Mouse (Mus musculus): ENCODE data around the gene Pikfyve.

Gene Pikfyve

DNA sequence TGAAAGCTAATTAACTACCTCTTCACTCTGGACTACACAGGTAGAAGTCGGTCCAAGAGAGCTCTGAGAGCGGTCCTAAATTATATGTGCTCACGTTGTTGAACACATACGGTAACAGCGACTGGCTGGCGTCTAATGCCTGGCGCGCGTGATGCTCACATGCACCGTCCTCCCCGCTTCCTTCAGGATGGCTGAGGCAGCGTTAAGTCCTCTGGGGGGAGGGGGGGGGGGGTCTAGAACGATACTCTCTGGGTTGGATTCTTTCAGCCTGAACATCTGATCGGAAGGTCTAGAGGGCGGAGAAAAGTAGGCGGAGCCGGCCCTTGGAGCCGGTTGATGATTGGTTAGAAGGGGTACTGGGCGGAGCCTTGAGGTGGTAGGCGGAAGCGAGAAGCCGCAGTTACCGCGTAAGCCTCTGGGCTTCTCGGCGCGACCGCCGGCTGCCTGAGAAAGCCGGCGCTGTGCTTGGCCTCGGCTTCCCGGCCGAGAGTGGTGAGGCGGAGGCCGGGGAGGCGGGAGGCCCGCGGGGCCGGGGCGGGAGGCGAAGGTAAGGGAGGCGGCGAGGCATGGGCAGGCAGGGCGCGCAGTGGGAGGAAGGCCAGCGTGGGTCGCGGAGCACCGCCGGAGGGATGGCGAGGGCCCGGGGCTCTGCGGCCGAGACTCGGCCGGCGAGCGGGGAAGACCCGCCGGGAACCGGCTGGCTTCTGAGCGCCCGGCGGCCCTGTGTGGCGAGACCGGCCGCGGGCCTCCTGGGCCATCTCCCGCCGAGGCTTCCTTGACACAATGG lies at the start of gene Pikfyve, which contains the start of gene Idh1:
Gene Pikfyve, plus strand, starts transcription at position 397 of the 787 bp plus-strand sequence.
Gene Idh1, minus strand, starts transcription at position 214 of the 787 bp plus-strand sequence.
- DNase-seq (ENCODE audit: low read depth, low spot score): peak; percentile 99

DNA sequence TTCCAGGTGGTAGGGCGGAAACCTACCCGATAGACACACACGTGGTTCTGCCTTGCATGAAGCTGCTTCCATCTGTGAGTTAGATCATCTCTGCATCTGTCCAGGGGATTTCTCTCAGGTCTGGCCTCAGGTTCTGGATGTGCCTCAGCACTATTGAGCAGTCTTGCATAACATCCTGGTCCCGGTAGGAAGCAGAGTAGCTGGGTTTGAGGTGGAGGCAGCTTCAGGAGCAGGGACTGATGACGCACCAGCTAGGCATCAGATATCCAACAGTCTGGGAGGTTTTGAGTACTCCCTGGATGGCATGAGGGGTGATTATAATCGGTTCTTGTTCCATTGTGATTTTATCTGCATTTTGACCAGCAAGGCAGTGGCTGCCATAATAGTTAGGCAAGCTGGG lies 48.9 kb upstream of the Pikfyve start:
- DNase-seq (ENCODE audit: low read depth, low spot score): no peak

- no peak for DNase-seq (ENCODE audit: low read depth, low spot score)
These were observed 41.7 kb upstream of the Pikfyve start for GRCm38 (mm10) chr1:65144783-65145182.

GRCm38 (mm10) chr1:65146601-65147000 lies 39.9 kb upstream of the Pikfyve start:
- peak; percentile 88 for DNase-seq (ENCODE audit: low read depth, low spot score)

GRCm38 (mm10) chr1:65147326-65147725 lies 39.2 kb upstream of the Pikfyve start:
- DNase-seq (ENCODE audit: low read depth, low spot score): no peak

DNA sequence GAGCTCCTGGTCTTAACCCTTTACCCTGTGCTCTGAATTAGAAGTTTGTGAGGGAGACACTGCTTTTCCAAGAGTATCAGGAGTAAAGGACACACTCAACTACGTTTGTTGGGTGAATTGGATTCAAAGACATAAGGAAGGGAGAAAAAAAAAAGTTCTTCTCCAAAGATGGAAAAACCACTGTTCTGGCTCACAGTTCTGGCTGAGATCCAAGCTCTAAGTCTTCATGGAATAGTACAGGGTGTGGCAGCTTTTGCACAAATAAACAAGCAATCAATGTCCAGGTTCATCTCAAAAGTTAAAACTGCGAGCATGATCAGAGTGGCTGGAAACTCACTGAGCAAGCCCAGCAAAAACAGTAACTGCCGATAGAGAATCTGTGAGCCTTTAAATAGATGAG lies 38.5 kb upstream of the Pikfyve start:
- DNase-seq (ENCODE audit: low read depth, low spot score): peak; percentile 54

- peak; percentile 93 for DNase-seq (ENCODE audit: low read depth, low spot score)
These were observed 31.7 kb upstream of the Pikfyve start for GRCm38 (mm10) chr1:65154814-65155213.

DNA sequence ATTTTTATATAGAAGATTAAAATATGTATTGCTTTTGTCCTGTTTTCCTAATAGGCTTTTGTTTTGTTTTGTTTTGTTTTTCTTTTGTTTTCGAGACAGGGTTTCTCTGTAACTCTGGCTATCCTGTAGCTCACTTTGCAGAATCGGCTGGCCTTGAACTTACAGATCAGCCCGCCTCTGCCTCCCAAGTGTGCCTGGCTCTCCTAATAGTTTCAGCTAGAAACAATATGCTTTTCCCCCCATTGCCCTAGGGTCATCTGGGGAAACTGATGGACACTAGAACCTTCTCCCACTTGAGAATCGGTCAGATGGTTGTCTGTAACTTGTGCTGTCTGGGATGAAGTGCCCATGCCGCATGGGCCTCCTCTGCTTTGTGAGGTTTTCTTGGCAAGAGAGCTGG lies 30.4 kb upstream of the Pikfyve start:
- no peak for DNase-seq (ENCODE audit: low read depth, low spot score)

- DNase-seq (ENCODE audit: low read depth, low spot score): no peak
These were observed 24.3 kb upstream of the Pikfyve start for GRCm38 (mm10) chr1:65162210-65162609.

DNA sequence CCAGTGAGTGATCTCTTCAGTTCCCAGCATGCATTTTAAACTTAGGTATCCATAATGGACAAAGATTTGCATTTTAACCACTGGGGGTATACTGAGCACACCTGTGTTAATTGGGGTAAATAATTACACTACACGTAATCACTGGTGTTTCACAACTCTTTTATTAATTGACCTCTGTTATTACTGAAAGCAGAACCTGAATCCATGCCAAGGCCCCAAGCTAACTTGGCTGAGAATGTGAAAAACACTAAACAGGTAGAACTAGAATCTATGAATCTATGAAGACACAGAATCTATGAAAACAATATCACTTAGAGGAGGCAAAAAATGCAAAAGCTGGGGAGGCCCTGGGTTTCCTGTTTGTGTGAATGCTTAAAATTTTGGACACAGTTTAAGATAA lies 19.0 kb upstream of the Pikfyve start:
- no peak for DNase-seq (ENCODE audit: low read depth, low spot score)

GRCm38 (mm10) chr1:65169536-65169935 lies 16.9 kb upstream of the Pikfyve start:
- no peak for DNase-seq (ENCODE audit: low read depth, low spot score)

DNA sequence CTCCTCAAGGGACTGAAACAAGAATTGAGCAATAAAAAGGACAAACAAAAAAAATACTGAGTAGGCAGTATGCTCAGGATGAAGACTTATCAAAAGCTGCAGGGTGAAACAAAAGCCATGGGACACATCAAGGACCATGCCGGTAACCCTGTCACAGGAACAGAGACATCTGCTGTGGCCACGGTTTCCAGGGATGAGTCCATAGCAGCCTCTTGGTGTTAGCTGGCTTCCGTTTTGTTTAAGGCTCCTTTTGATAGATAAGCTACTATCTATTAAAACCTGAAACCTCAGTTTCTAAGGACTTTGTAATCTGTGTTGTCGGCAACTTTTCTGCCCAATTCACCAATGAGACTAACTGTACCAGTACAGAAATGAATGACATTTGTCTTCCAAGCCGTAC lies 16.5 kb upstream of the Pikfyve start:
- no peak for DNase-seq (ENCODE audit: low read depth, low spot score)

DNA sequence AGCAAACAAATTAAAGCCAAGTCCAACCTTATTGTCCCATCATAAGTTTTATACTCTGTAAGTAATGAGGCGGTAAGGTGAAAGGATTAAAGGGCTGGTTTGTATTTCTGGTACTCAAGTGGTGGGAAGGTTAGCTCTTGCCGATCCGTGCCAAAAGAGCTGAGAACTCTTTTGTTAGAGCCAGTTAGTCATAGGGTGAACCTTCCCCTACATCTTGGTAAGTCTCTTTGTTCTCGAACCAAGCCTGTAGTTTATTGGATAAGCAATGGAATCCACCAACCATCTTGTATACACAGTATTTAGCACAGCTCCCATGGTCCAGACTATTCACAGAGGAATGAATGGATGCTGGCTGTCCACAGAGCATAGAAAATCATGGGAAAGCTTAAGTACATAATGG lies 14.9 kb upstream of the Pikfyve start:
- DNase-seq (ENCODE audit: low read depth, low spot score): no peak

DNA sequence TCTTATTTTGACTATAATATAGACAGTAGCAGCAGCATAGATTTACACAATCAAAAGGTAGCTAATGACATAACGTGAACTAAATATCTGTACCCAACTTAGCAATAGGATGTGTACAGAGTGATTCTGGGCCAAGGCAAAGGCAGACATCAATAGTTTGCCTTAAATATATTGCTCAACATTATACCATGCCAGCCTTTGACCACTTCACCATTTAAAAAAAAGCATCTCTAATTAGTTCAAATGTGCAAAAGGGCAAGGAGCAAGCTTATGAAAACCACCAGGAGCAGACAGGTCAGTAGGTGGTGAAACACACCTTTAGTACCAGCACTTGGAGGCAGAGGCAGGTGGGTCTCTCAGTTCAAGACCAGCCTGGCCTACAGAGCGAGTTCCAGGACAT lies 12.8 kb upstream of the Pikfyve start:
- DNase-seq (ENCODE audit: low read depth, low spot score): no peak

GRCm38 (mm10) chr1:65176171-65176570 lies 10.3 kb upstream of the Pikfyve start:
- DNase-seq (ENCODE audit: low read depth, low spot score): no peak

DNA sequence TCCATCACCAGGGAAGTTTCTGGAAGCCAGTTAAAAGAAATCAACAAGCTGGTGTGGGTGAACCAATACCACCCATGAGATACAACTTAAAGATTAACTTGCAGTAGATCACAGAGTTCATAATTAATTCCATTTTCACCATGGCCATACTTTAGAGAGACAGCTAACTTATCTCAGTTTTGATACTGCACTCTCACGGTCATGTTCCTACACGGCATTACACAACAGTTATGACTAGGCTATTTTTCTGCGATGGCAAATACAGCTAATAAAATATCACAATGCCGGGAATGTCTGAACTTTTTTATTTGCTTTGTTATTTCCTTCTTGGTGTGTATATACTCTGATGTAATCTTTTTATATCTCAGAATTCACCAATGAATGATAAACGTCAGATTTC lies 9.6 kb upstream of the Pikfyve start:
- peak; percentile 46 for DNase-seq (ENCODE audit: low read depth, low spot score)

- peak; percentile 42 for DNase-seq (ENCODE audit: low read depth, low spot score)
These were observed 9.0 kb upstream of the Pikfyve start for GRCm38 (mm10) chr1:65177452-65177851.

- DNase-seq (ENCODE audit: low read depth, low spot score): peak; percentile 99
These were observed 8.2 kb upstream of the Pikfyve start for GRCm38 (mm10) chr1:65178126-65178901.

GRCm38 (mm10) chr1:65178902-65179432 lies 7.5 kb upstream of the Pikfyve start:
- DNase-seq (ENCODE audit: low read depth, low spot score): peak; percentile 98

DNA sequence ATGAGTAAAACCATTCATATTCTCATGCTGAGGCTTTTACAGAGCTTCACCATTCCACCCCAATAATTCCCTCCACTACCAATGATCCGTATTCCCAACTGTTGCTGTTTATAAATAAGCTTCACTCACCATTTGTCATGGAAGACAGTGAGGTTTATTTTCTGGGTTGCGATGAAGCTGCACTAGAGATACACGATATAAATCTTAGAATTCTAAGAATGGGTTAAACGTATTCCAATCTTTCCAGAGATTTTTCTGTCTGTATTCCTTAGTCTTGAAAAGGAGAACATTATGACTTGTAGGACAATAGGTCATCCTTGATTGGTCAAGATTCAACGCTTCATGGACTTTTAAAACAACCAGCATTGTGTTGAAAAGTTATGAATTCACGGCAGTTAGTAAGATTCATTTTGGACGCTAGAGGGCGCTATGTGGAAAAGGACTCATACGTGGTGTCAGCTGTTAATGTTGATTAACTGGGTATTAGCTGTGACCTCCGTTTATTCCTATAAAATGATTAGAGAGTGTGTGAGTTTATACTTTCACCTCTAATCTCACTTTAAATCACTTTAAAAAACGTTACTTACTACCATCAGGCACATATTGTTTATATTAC lies 6.7 kb upstream of the Pikfyve start:
- DNase-seq (ENCODE audit: low read depth, low spot score): peak; percentile 93

GRCm38 (mm10) chr1:65181459-65181858 lies 5.0 kb upstream of the Pikfyve start:
- no peak for DNase-seq (ENCODE audit: low read depth, low spot score)

GRCm38 (mm10) chr1:65183994-65184393 lies 2.5 kb upstream of the Pikfyve start:
- no peak for DNase-seq (ENCODE audit: low read depth, low spot score)

Data from 3T3-L1 (cell line).